Mouse (Mus musculus) MN1 (cell line): ENCODE data around the gene Ifitm3.

Experiments
- DNase-seq: peaks from one replicate; pipeline ENCODE4 v3.0.0-alpha.2; 2016; ENCODE audit warnings: low spot score

Gene Ifitm3

GRCm38 (mm10) chr7:140962733-140963132 is 47.8 kb downstream of the Ifitm3 start:
- DNase-seq, result no peak

- DNase-seq, result no peak
Observed at GRCm38 (mm10) chr7:140961416-140961815, 49.2 kb downstream of the Ifitm3 start.

GRCm38 (mm10) chr7:140960026-140960425 is 50.5 kb downstream of the Ifitm3 start:
- DNase-seq, result no peak
